ENCODE assay signal across 17 mouse cellular contexts in genomic region chr2:27761260-27761995, GRCm38 (mm10).
A peak's percentile ranks its signal among the peaks of the same experiment; 100 is the strongest.
DNase-seq lines count a peak whose midpoint lies in the region; ATAC-seq lines count a peak whose summit lies in the region.
"Had no signal": no experiment of that assay in that cellular context is flagged by ENCODE, and none has a peak within 500 bp of the region (broad histone marks: within the 10 kb centered on the region; RNA-seq: fewer than 3 reads in every experiment).

No protein-coding gene starts in this region.

- no peaks in the 10 kb centered on the region for H3K27me3 ChIP-seq in limb, embryonic 15.5 days
- H3K27me3 ChIP-seq in limb, embryonic 10.5 days (ENCODE audit: low read depth, poor library complexity, severe bottlenecking), result no peaks in the 10 kb centered on the region
- H3K27me3 ChIP-seq: forebrain, embryonic 12.5 days; liver, embryonic 15.5 days; neural tube, embryonic 12.5 days; stomach, embryonic 15.5 days had no signal

- peak; percentile 59 for DNase-seq in adrenal gland, postnatal 10 days
- no peak for DNase-seq in adrenal gland, adult 8-10 months
- peak; percentile 35 for DNase-seq in gastrocnemius, postnatal 25 days
- no peak for DNase-seq in gastrocnemius, postnatal 36 days
- DNase-seq in limb, embryonic 10.5 days (ENCODE audit: low spot score), result no peak
- DNase-seq in cerebellum, postnatal 36 days, result peak; percentile 56 to 60
- no peak for DNase-seq in thymus, postnatal 36 days
- DNase-seq: adrenal gland, postnatal 14 days; kidney, adult 9 months; kidney, postnatal 4 days; spleen, adult 18-20 months; thymus, adult 2 months had no signal

- WGBS in limb, embryonic 15.5 days, result 85% methylated on average over 10 of the region's 10 CpGs
- 95% methylated on average over 10 of the region's 10 CpGs for WGBS in limb, embryonic 10.5 days

- H3K9ac ChIP-seq in limb, embryonic 15.5 days, result no peak overlapping the region
- H3K9ac ChIP-seq: forebrain, embryonic 12.5 days; liver, embryonic 15.5 days; neural tube, embryonic 12.5 days; stomach, embryonic 15.5 days had no signal

- no peak for ATAC-seq in limb, embryonic 15.5 days (ENCODE audit: insufficient number of reproducible peaks, low FRiP score, low TSS enrichment, low read depth)

- peaks cover 83% of the 10 kb centered on the region for H3K4me1 ChIP-seq in limb, embryonic 15.5 days
- peaks cover 55% of the 10 kb centered on the region for H3K4me1 ChIP-seq in limb, embryonic 10.5 days

- peaks cover 43% of the 10 kb centered on the region for H3K36me3 ChIP-seq in limb, embryonic 15.5 days
- peaks cover 44% of the 10 kb centered on the region for H3K36me3 ChIP-seq in limb, embryonic 10.5 days

- 0 out of 2 replicates have a peak overlapping the region, but pooled peaks have one; percentile 14 for H3K27ac ChIP-seq in limb, embryonic 15.5 days
- H3K27ac ChIP-seq in limb, embryonic 10.5 days, result no peak overlapping the region
- H3K27ac ChIP-seq: forebrain, embryonic 12.5 days; liver, embryonic 15.5 days; neural tube, embryonic 12.5 days; stomach, embryonic 15.5 days had no signal

- intact Hi-C loops in gastrocnemius, postnatal 36 days (cut with DNase I), result loop anchor here (2.0 kb wide), 1 partner anchor 85 kb away; the partner anchor contains the start of gene Rxra

- no peak overlapping the region for H3K4me3 ChIP-seq in limb, embryonic 15.5 days
- H3K4me3 ChIP-seq in limb, embryonic 10.5 days, result no peak overlapping the region
- H3K4me3 ChIP-seq: forebrain, embryonic 12.5 days; liver, embryonic 15.5 days; neural tube, embryonic 12.5 days; stomach, embryonic 15.5 days had no signal

- no peaks in the 10 kb centered on the region for H3K9me3 ChIP-seq in limb, embryonic 15.5 days
- no peaks in the 10 kb centered on the region for H3K9me3 ChIP-seq in limb, embryonic 10.5 days (replicated peaks)
- H3K9me3 ChIP-seq: forebrain, embryonic 12.5 days; liver, embryonic 15.5 days; neural tube, embryonic 12.5 days; stomach, embryonic 15.5 days had no signal

- H3K4me2 ChIP-seq in limb, embryonic 15.5 days, result no peak overlapping the region
- H3K4me2 ChIP-seq: forebrain, embryonic 12.5 days; liver, embryonic 15.5 days; neural tube, embryonic 12.5 days; stomach, embryonic 15.5 days had no signal

Comparison
In these comparisons a context has a peak if more than half of its experiments do, and no peak if none do; other contexts are left out.
1. DNase-seq: peak in adrenal gland, postnatal 10 days (single experiment), gastrocnemius, postnatal 25 days (single experiment) and cerebellum, postnatal 36 days (2 of 2); none in adrenal gland, adult 8-10 months (single experiment), gastrocnemius, postnatal 36 days (0 of 2), limb, embryonic 10.5 days (single experiment) and thymus, postnatal 36 days (0 of 2).